Mouse (Mus musculus) regulatory T cell (primary cell): ENCODE results near the gene Polr3b.

Experiments
- in situ Hi-C: fragments of 300-600 bp; cut with MboI, MseI; formaldehyde crosslinking; loops from one replicate; pipeline ENCODE4 v1.15.1; 2025; ENCODE audit warnings: high pct_unique_total_duplicates

The Polr3b gene

DNA sequence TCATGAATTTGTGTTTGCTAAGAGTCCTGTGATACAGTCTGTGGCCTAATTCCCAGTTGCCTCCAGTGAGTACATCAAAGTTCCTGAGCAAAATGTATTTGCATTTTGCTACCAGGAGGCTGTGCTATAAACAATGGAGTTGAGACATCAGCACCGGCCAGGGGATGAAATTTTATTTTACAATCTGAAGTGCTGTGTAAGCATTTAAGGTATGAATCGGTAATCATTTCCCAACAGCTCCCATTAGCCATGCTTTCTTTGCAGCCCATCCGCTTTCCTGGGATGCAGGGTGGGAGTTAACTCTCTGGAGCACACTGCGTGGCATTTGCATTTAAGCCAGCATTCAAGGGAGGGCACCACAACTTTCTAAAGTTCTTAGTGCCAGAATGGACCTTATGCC is 88.1 kb downstream of the Polr3b start:
- in situ Hi-C loops: no loop called here

DNA sequence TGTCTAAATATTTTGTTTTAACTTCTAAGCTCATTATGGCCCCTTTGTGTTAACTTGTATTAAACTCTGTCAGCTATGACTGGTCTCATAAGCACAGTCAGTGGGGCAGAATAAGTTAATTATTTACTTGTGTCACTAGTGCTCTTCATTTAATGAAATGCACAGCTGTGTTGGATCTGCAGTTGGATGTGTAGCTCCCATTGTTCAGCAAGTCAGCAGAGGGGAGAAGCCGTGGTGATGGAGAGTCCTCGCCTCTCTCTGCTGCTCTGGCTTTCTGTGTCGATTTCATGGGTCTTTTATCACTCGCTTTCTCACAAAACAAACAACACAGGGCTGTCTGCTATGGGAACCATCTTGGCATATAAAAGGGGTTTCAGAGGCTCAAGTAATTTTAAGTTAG is 88.7 kb downstream of the Polr3b start:
- in situ Hi-C loops: no loop called here

DNA sequence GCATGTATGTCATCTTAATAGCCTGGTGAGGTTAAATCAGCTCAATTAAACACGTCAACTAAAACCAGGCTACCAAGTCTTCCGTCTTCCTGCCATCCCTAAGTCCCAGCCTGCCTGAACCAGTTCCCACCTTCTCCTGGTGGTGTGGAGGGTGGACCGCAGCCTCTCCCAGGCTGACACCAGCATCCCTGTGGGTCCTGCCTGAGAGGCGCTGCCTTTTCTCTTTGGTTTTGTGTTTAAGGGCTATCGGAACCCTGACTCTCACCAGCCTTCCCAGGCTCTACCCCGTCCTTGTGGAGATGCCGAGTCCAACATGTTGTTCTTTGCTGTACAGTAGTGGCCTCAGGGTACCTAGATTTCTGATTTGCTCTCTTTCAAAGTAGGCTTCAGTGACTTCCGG is 89.4 kb downstream of the Polr3b start:
- in situ Hi-C loops: no loop called here

DNA sequence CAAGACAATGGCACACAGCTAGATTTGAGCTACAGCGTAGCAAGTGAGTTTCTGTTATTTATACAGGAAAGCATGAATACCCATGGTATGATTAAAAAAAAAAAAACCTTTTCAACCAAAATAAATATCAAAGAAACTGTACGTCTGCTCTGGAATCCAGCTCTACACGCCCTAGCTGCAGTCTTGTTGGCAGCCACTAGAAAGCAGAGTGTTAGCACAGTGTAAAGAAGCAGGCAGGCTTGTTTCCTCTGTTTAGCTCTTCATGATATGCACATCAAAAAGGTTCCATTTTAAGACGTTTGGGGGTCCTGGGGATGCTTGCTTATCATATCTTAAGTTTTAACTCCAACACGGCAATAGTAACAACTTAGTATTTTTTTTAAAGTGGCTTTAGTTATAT is 89.8 kb downstream of the Polr3b start:
- in situ Hi-C loops: no loop called here

DNA sequence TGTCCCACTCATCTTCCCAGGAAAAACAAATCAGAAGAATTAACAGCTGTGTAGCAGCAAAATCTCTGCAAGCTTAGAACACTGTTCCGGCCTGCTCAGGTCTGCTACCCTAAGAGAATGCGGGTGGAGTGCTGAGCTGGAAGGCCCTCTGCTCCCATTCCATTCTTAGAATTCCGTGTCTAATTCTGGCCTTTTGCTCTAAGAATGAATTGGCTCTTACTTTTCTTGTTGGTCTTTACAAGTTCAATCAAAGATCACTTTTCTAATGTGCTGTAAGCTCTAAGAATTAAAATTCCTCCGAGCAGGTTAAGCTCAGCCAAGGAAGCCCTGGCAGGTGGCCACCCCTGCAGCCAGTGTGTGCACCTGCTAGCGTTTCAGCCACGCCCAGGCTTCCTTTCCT is 90.4 kb downstream of the Polr3b start:
- in situ Hi-C loops: no loop called here

DNA sequence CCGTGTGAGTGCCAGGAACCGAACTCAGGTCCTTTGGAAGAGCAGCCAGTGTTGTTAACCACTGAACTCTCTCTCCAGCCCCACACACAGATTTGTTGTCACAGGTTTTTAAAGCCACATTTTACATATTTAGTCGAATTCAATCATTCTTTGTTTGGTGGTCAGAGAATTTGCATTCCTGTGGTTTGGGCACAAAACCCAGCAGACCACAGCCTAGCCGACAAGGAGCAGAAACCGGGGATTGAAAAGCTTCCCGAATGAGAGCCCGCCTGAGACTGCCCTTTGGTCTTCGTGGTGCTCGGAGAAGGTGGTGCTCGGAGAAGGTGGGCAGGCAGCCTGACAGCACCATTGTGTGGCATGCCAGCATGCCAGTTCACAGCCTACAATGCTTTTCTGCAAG is 91.0 kb downstream of the Polr3b start:
- in situ Hi-C loops: no loop called here

DNA sequence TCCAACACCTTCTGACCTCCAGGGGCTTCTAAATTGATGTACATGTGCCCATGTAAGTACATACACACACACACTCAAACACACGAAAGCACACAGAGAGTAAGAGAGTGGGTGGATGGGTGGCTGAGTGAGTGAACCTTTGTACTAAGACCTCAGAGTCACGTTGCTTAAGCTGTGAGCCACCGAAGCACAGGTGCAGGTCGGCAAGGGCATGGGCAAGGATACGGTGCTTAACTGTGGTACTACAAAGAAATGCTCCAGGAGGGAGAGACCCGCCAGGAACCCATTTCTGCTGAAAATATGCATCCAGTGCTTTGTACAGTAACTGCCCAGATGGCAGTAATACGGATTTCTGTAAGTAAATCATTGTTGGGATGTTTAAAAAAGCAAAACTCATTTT is 93.5 kb downstream of the Polr3b start:
- in situ Hi-C loops: loop anchor here (5.0 kb wide), 1 partner anchor 87 kb away; no protein-coding TSS in a partner anchor

DNA sequence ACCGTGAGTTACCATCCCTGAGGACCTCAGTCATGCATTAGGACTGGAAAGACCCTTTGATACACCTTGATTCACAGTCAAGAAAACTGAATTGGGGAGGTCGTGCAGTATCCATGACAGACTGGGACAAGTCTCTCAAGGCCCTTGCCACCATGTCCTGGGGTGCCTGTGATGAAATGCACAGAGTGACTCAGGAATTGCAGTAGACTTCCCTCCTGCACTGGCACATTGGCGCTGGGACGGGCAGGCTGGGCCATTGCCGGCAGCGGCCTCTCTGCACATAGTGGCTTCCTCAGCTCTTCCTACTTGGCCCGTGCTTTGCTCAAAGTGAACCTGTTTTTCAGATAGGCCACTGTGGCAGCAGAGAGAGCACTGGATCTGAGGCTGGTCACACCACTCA is 94.5 kb downstream of the Polr3b start:
- in situ Hi-C loops: loop anchor here (5.0 kb wide), 1 partner anchor 86 kb away; no protein-coding TSS in a partner anchor

DNA sequence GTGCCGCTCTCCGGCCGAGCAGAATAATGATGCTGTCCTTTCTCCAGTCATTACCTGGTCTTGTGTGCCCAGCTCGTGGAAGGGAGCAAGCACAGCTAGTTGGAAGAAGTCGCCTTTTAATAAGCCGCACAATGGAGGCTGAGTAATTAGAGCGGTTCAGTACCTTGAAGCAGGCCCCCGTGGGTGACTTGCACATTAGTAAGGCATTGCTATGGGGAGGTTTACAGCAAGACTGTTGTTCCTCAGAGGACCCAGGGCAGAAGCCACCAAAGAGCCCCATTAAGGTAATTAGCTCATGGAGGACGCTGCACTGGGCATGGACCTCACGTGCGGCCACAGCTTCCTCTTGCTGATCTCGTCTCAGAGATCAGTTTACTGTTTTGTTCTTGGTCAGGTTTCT is 100.6 kb downstream of the Polr3b start:
- in situ Hi-C loops: no loop called here

DNA sequence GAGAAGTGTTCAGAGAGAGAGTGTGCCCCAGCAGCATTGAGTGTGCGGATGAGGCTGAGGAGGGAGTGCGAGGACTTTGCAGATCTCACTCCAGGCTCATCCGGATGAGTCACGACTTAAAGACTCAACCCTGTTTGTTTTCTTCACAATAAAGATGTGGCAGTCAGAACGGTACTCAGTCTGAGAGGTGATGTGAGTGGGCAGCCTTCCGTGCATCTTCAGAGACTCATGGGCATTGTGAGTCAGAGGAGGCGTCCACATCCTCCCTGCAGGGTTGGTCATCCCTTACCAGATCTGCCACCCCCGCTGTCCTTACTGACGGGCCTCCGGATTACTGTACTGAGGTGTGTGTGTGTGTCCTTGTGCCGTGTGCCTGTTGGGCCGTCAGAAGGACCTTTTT is 104.9 kb downstream of the Polr3b start:
- in situ Hi-C loops: no loop called here

DNA sequence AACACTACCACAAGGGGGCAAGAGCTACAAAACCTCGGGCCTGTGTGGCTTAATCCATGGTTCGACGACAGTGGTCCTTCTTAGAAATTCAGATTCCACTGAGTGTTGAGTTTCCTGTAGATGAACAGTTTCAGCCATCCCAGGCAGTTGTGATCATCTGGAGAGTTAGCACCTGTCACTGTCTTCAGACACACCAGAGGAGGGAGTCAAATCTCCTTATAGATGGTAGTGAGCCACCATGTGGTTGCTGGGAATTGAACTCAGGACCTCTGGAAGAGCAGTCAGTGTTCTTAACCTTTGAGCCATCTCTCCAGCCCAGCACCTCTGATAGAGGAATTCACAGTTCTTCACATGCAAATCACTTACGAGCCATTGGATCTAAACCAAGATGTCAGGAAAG is 105.7 kb downstream of the Polr3b start:
- in situ Hi-C loops: no loop called here

DNA sequence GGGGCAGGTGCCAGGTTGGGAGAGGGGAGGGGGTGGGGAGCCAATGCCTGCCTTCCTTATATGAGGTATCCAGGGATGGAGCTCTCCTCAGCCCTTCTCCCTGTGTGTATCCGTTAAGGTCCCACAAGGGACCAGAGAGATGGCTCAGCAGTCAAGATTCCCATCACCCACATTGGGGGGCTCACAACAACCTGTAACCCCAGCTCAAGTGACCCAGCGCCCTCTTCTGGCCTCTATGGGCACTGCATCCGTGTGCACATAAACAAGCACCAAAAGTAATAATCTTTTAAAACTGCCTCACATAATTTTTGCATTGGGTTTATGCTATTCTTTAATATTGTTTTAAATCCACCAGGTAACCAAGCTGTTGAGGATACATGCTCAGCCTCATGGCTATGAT is 108.0 kb downstream of the Polr3b start:
- in situ Hi-C loops: no loop called here

DNA sequence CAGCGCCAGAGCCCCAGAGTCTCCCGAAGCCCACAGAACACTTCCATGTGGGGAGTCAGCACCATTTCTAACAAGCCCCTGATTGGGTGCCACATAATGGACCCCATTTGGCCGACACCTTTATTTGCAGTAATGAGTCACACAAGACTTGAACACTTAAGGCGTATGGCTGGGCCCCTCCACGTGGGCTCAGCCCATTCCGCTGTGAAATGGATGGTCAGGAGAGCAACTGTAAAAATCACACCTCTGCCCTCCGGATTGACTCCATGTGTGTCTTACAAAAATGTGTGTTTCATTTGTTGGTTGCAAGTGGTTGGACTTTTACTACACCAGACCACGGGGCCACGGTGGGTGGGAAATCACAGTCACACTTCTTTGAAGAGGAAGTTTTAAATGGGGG is 108.9 kb downstream of the Polr3b start:
- in situ Hi-C loops: no loop called here

DNA sequence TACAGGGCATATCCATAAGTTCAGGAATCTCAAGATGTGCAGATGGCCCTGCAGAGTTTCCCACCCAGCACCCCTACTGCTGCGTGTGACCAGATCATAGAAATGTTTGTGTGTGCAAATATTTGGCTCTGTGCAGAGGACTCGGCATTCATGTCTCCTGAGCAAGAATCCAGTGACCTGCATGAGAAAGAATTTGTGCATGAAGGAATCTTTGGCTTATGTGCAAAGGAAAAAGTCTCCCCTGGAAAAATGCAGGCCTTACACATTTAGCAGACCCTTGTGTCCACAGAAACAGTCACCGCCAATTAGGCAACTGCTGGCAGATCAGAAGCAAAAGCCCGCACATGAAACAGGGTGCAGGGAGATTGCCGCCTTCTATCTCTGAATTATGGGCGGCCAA is 111.4 kb downstream of the Polr3b start:
- in situ Hi-C loops: no loop called here

DNA sequence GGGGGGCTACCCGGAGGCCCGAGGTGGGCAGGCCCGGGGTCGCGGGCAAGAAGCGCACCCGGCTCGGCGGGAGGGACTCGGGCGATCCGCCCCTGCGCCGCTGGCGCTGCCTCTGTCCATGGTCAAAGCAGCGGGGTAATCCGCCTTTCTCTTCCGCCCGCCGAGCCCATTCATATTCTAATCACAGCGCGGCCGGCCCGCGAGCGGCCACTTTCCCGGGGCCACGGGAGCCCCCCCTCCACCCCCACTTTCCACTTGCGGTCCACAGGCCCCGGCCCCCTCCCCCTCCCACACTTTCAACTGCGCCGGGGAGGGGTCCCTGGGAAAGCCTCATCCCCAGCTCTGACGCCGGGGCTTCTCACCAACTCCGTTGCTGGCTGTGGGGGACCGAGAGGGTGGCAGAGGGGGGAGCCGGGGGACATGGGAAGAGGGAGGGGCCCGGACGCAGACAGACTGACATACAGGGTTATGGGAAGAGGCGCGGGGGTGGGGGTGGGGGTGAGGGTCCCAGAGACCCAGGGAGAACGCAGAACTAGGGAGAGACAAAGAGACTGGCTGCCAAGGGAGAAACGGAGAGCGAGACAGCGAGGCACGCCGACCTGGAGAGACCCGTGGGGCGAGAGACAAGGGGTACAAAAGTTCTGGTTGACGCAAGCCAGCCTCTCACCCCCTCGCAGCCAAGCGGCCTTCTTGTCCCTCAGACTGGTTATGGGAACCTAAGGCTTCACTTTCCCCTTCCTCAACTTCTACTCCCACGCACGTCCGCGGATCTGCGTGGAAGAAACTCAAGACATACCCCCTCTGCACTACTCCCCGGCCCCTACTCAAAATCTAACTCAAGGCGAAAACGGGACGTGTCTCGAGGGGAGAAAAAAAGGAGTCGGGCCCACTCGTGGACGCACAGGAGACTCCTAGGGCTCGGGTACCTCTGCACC is 133.0 kb downstream of the Polr3b start:
- in situ Hi-C loops: no loop called here

DNA sequence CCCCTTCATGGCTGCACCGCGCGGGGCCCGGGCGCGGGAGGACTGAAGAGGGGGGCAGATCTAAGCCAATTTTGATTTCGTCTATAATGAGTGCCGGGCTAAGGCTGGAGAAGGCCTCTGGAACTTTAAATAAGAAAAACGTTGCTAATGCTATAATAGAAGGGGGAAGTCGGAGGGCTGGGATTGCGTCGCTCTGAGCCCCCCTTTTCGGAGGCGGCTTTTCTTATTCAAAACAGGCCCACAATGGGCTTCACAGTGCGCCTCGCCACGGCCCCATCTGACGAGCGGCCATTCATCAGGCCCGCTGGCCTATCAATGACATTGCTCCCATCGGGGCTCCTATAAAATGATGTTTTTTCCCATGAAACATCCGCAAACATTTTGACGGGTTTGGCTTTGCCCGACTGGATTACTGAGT is 133.7 kb downstream of the Polr3b start, which contains the start of gene Rfx4:
Gene Rfx4, plus strand, starts transcription at position 277 of the 418 bp plus-strand sequence.
- in situ Hi-C loops: no loop called here

DNA sequence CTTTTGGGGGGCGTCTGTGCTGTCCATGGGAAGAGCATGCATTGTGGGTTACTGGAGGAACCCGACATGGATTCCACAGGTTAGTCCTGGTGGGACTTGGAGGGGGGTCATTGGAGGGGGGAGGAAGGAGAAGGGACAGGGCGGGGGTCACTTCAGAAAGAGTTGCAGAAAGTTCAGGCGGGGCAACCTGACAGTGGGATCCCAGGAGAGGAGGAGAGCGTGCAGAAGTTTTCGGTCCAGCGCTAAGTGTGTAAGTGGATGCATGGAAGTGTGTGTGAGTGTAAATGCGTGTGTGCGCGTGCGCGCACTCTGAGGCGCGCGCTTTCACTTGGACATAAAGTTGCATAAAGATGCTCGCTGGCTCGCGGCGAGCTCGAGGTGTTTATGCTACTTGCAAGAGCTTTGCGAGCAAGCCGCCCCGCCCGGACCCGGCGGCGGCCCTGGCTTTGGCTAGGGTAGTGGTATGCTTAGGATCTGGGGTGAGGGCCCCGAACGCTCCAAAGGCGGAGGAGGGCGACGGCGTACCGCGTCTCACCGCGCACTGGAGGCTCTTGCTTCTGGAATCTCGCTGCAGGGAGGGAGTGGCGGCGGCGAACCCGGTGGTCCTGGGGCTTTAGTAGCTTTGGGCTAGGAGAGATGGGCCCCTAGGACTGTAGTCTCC is 134.5 kb downstream of the Polr3b start:
- in situ Hi-C loops: no loop called here

DNA sequence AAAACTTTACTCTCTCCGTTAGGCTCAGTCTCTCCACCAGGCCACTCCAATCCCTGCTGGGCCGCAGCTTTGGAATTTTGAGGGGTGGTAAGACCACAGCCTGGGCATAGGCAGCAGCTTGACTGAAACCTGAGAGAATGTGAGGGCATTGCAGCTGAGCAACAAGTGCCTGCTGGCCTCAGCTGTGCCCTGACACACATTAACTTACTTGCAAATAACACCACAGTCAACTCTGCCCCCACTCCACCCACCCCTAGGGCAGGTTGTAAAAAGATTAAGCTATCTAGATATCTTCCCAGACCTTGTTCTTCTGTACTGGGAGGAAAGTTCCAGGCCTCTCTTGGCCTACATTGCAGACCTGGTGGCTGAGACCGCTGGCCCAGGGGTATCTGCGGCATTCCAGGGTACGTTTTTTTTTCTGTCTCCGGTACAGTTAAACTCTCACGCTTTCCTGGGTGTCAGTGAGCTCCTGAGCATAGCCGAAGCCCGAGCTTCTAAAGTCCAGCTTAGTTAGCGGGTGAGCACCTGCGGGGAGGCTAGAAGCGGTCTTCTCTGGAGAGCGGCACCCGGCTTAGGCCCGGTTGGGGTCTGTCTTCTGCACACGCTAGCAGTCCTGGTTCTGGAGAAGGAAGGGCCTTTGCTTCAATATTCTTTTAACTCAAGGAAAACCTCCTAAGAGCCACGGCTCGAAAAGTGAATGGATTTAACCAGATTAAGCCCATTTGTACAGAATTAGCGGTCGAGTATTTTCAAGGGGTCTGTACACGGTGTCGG is 135.5 kb downstream of the Polr3b start:
- in situ Hi-C loops: no loop called here

DNA sequence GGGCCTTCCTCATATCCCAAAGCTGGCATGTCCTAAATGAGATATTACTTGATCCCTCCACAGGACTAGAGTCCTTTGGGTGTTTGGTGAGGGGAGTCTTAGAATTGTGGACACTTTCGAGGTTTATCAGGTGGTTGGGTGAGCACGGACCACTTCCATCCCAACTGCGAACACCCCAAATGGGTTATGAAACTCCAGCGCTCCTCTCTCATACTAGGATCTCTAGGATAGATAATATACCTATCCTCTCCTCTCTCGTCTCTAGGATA is 136.0 kb downstream of the Polr3b start:
- in situ Hi-C loops: no loop called here

DNA sequence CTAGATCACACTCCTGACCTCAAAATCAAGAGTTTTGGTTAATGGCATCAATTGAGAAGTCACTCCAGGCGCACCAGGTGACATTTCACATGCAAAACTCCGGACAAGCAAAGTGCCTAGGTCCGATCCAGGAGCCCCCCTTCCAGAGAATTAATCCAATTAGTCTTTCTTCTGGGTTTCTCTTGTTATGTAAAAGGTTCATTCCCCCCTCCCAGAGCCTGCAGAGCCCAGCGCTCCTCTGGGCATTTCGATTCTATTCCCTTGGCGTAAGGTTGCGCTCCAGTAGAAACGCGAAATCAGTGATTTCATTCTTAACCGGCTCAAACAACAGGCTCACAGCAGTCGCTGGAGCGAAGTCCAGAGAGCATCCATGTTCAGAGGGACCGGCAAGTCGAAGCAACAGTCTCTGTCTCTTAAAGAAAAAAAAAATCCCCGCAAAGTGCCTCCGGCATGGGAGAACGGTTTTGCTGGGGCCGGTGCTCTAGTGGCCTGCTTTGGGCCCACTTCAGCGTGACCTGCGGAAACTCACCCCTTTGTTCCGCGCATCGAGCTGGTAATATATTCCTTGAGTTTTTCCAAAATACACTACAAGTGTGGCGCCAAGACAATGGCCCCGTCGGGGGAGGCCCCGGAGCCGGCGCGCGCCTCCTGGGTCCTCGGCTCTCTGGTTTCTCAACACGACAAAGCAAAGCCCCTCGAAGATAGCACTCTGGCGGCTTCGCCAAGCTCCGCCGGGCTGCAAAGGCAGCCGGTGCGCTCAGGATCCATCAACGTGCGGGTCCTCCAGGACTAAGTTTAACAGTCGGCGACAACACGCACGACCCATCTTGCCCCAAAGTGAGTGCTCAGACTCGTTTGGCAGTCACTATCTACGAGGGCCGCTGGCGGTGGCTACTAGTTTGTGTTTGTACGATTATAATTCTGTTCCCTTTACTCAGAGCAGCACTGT is 136.7 kb downstream of the Polr3b start:
- in situ Hi-C loops: no loop called here

DNA sequence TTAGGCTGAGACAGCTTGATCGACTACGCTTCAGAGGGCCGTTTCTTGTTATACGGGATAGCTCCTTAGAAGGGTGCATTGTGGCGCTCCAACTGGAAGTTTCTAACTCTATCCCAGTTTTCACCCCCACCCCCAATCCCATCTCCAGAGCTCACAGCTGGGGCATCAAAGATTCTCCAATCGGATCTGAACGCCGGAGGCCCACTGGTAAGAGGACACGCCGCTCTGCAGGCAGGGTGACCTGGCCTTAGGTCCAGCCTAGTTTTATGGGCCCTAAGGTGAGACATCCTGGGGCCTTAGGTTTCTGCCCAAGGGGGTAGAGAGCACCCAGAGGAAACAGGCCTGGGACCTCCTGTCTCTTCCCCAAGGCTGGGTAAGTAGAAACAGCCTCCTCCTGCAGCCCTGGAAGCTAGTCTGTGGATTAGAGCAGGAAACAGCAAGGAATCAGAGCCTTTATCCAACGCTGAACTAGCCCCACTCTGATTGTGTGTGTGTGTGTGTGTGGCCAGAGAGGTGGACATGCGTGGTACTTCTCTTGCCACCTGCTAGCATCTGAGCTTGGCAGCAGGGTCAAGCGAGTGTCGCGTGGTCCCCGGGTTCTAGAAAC is 137.5 kb downstream of the Polr3b start:
- in situ Hi-C loops: no loop called here
